Mouse (Mus musculus): ENCODE data around the gene Lamb1.

DNA sequence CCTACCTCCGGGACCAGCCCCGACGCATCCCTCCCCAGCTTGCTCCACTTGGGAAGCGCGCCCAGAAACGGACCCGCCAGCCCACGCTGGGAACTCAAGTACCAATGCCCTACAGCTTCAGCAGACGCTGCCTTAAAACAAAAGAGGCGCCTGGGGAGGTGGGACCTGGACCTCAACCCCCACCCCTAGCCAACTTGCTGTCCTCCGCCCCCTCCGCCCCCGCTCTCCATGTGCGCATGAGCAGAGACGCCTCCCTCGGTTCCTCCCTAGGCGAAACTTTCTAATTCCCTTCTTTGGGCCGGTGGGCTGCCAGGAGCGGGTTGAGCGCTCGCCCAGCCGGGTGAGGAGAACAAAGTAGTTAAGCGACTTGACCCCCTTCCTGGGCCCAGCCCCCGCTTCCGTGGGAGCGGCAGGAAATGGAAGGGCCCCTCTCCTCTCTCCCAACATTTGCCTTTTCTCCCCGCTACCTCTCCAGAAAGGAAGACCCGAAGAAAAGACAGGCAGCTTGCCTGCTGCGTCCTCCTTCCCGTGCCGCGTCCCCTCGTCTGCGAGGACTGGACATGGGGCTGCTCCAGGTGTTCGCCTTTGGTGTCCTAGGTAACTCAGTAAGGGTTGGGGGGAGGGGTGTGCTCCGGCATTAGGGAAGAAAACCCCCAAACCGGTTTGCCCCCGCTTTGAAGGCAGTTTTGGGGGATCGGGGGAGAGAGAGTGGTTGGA lies at the start of gene Lamb1:
- TF ChIP-seq CTCF (IDR thresholded peaks at IDR 0.05; ENCODE audit: low read depth) (no peak), EP300 (optimal IDR thresholded peaks at IDR 0.05) (no peak)

All from stomach, postnatal 0 days (tissue).